Mouse (Mus musculus) heart, postnatal 0 days (tissue): Measurements from ENCODE around the gene OR5BS1P.

Experiments
- CTCF ChIP-seq: IDR thresholded peaks from 2 replicates; pipeline ENCODE4 v1.5.1; 2016; ENCODE audit warnings: antibody characterized with exemption, control low read depth, low read depth
- EP300 ChIP-seq: IDR thresholded peaks from 2 replicates; pipeline ENCODE4 v1.6.1; 2016; ENCODE audit warnings: antibody characterized with exemption, low read depth

DNA sequence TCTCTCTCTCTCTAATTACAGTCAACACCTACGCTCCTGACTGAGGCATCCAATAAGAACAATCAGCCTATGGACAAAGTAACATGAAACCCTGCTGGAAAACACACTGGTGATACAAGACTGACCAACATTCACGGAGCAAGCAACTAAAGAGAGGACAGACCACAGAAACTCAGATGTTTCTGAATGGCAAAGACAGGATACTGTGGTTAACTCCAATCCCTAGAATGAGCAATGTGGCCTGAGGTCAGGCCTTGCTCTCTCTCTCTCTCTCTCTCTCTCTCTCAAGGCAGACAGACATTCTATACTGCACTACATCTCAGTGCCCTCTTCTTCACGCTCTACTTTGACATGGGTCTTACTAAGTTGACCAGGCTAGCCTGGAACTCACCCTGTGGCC, 51.5 kb downstream of the OR5BS1P start:
- TF ChIP-seq CTCF, result no peak
- no peak for TF ChIP-seq EP300
